Mouse (Mus musculus) WW6 (cell line): Measurements from ENCODE around the gene Man1c1.

Experiments used
- DNase-seq: peaks from one replicate; pipeline ENCODE4 v3.0.0-alpha.2; 2013; ENCODE audit warnings: low read depth, low spot score

Man1c1 gene

GRCm38 (mm10) chr4:134724974-134725373 lies 20.9 kb upstream of the Man1c1 start:
- DNase-seq: no peak

GRCm38 (mm10) chr4:134723251-134723650 lies 19.2 kb upstream of the Man1c1 start:
- DNase-seq: no peak

GRCm38 (mm10) chr4:134721076-134721475 lies 17.0 kb upstream of the Man1c1 start:
- no peak for DNase-seq

- no peak for DNase-seq
Measured at GRCm38 (mm10) chr4:134720371-134720770, 16.3 kb upstream of the Man1c1 start.

GRCm38 (mm10) chr4:134719489-134719888 lies 15.4 kb upstream of the Man1c1 start:
- no peak for DNase-seq

GRCm38 (mm10) chr4:134713937-134714336 lies 9.8 kb upstream of the Man1c1 start:
- DNase-seq: peak; percentile 50

GRCm38 (mm10) chr4:134705311-134705710 lies 1.2 kb upstream of the Man1c1 start:
- DNase-seq: no peak

GRCm38 (mm10) chr4:134704590-134704989 lies 500 bp upstream of the Man1c1 start:
- no peak for DNase-seq

- no peak for DNase-seq
Measured at GRCm38 (mm10) chr4:134702981-134703834, 882 bp downstream of the Man1c1 start.

GRCm38 (mm10) chr4:134701934-134702333 lies 2.2 kb downstream of the Man1c1 start:
- DNase-seq: no peak

GRCm38 (mm10) chr4:134700911-134701310 lies 3.2 kb downstream of the Man1c1 start:
- DNase-seq: no peak

GRCm38 (mm10) chr4:134693202-134693940 lies 10.7 kb downstream of the Man1c1 start:
- DNase-seq: no peak

GRCm38 (mm10) chr4:134692388-134692787 lies 11.7 kb downstream of the Man1c1 start:
- no peak for DNase-seq

- no peak for DNase-seq
Measured at GRCm38 (mm10) chr4:134686022-134686661, 17.9 kb downstream of the Man1c1 start.

- DNase-seq: no peak
Measured at GRCm38 (mm10) chr4:134684637-134685338, 19.3 kb downstream of the Man1c1 start.

- DNase-seq: no peak
Measured at GRCm38 (mm10) chr4:134683892-134684291, 20.2 kb downstream of the Man1c1 start.

GRCm38 (mm10) chr4:134683008-134683407 lies 21.1 kb downstream of the Man1c1 start:
- DNase-seq: no peak

- no peak for DNase-seq
Measured at GRCm38 (mm10) chr4:134682423-134682822, 21.7 kb downstream of the Man1c1 start.

- DNase-seq: no peak
Measured at GRCm38 (mm10) chr4:134681819-134682218, 22.3 kb downstream of the Man1c1 start.

GRCm38 (mm10) chr4:134677556-134678508 lies 26.3 kb downstream of the Man1c1 start:
- DNase-seq: no peak
